Mouse (Mus musculus) forebrain, embryonic 16.5 days (tissue): ENCODE data around the gene Pdzd2. TPM values are rescaled to one million over a fixed set of nuclear protein-coding genes. Genes with fewer than 3 reads are reported as not detected.
A peak's percentile ranks its signal among the peaks of the same experiment; 100 is the strongest.

Experiments used
- ATAC-seq: fragments of 200-750 bp; cut with Nextera tagmentation; 2 replicates; pipeline ENCODE4 v1.8.0; 2017; ENCODE audit warnings: mild to moderate bottlenecking, moderate library complexity
- H3K27ac ChIP-seq: fragments of 300-500 bp; sonication (generic); 2 replicates; pipeline ENCODE4 v1.5.1; 2014; ENCODE audit warnings: low read length, control low read depth
- H3K27me3 ChIP-seq: fragments of 300-500 bp; sonication (generic); replicated peaks from 2 replicates; pipeline ENCODE4 v1.6.1; 2014; ENCODE audit warnings: low read length; ENCODE audit not compliant: control insufficient read depth, insufficient read depth
- H3K36me3 ChIP-seq: fragments of 300-500 bp; sonication (generic); 2 replicates; pipeline ENCODE4 v1.6.1; 2014; ENCODE audit not compliant: control insufficient read depth, insufficient read depth
- H3K4me1 ChIP-seq: fragments of 300-500 bp; sonication (generic); replicated peaks from 2 replicates; pipeline ENCODE4 v1.6.1; 2014; ENCODE audit warnings: low read length; ENCODE audit not compliant: control insufficient read depth, insufficient read depth
- H3K4me2 ChIP-seq: fragments of 300-500 bp; sonication (generic); 2 replicates; pipeline ENCODE4 v1.6.1; 2014; ENCODE audit warnings: mild to moderate bottlenecking, low read length, control low read depth
- H3K4me3 ChIP-seq: fragments of 300-500 bp; sonication (generic); replicated peaks from 2 replicates; pipeline ENCODE4 v1.5.1; 2014; ENCODE audit warnings: mild to moderate bottlenecking, low read length, control low read depth
- H3K9ac ChIP-seq: fragments of 300-500 bp; sonication (generic); replicated peaks from 2 replicates; pipeline ENCODE4 v1.6.1; 2014; ENCODE audit warnings: low read depth, low read length, control low read depth
- H3K9me3 ChIP-seq: fragments of 300-500 bp; sonication (generic); 2 replicates; pipeline ENCODE4 v1.6.1; 2016; ENCODE audit warnings: low read length; ENCODE audit not compliant: control insufficient read depth
- WGBS: fragments of 180-500 bp; shearing (Covaris S2); extraction: QIAGEN DNeasy Blood & Tissue Kit; methylation state at CpG from one replicate; pipeline ENCODE4 v1.1.7; 2014; 5-methylcytosine and 5-hydroxymethylcytosine counted together
- polyA plus RNA-seq: library from polyadenylated mRNA; unstranded; fragments of >200 nt; fragmentation: Nextera tagmentation; extraction: Ambion mirVana; gene quantifications from 2 replicates; pipeline ENCODE4 v1.2.1, GENCODE M21; 2015

Pdzd2 gene
- polyA plus RNA-seq, 1 experiment from 2014 or later = 8.1 TPM

DNA sequence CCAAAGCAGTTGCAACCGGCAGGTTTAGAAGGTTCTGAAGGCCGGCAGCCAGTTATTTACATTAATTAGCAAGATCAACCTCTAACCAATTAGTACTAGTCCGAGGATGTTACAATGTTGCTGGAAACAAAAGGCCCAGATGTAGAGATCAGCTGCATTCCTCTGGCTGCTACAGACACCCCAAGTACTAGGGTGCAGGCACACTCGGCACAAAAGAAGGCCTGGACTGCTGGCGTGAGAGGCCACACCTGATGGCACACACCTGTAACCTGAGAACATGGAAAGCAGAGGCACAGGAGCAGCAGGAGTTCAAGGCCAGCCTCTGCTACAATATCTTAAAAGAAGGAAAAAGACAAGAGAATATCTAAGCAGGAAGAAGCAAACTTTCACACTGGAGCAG, 206.5 kb downstream of the Pdzd2 start:
- 60% methylated on average over 5 of the region's 5 CpGs for WGBS
- no peaks in the 10 kb centered on the region for H3K9me3 ChIP-seq
- H3K27me3 ChIP-seq = no peaks in the 10 kb centered on the region
- no peaks in the 10 kb centered on the region for H3K4me1 ChIP-seq
- H3K4me3 ChIP-seq = no peak overlapping the region
- no peak overlapping the region for H3K9ac ChIP-seq
- no peaks in the 10 kb centered on the region for H3K36me3 ChIP-seq
- H3K4me2 ChIP-seq = no peak overlapping the region
- ATAC-seq = no peak
- H3K27ac ChIP-seq = no peak overlapping the region

GRCm38 (mm10) chr15:12532568-12532967, 207.2 kb downstream of the Pdzd2 start:
- no peak overlapping the region for H3K4me3 ChIP-seq
- no peak overlapping the region for H3K27ac ChIP-seq
- H3K9me3 ChIP-seq = no peaks in the 10 kb centered on the region
- H3K4me2 ChIP-seq = no peak overlapping the region
- H3K36me3 ChIP-seq = no peaks in the 10 kb centered on the region
- H3K9ac ChIP-seq = no peak overlapping the region
- ATAC-seq = no peak
- H3K4me1 ChIP-seq = no peaks in the 10 kb centered on the region
- H3K27me3 ChIP-seq = no peaks in the 10 kb centered on the region
- WGBS = 94% methylated on average over 4 of the region's 4 CpGs

- Histone ChIP-seq H3K4me2 (no peak overlapping the region), H3K36me3 (no peaks in the 10 kb centered on the region), H3K9ac (no peak overlapping the region), H3K4me1 (no peaks in the 10 kb centered on the region; the same call in none of the 2 replicates), H3K9me3 (no peaks in the 10 kb centered on the region), H3K27me3 (no peaks in the 10 kb centered on the region), H3K4me3 (no peak overlapping the region), H3K27ac (no peak overlapping the region)
- 77% methylated on average over 7 of the region's 7 CpGs for WGBS
- ATAC-seq = no peak
Observed at GRCm38 (mm10) chr15:12522810-12523209, 216.9 kb downstream of the Pdzd2 start.

GRCm38 (mm10) chr15:12520292-12520691, 219.4 kb downstream of the Pdzd2 start:
- H3K27me3 ChIP-seq = no peaks in the 10 kb centered on the region
- no peak overlapping the region for H3K9ac ChIP-seq
- H3K4me1 ChIP-seq = peaks cover 3% of the 10 kb centered on the region
- no peak overlapping the region for H3K4me3 ChIP-seq
- no peak overlapping the region for H3K4me2 ChIP-seq
- H3K9me3 ChIP-seq = no peaks in the 10 kb centered on the region
- H3K27ac ChIP-seq = no peak overlapping the region
- peak; percentile 34; the same call in 1 of the 2 replicates for ATAC-seq
- H3K36me3 ChIP-seq = no peaks in the 10 kb centered on the region
- WGBS = 54% methylated on average over 9 of the region's 9 CpGs

DNA sequence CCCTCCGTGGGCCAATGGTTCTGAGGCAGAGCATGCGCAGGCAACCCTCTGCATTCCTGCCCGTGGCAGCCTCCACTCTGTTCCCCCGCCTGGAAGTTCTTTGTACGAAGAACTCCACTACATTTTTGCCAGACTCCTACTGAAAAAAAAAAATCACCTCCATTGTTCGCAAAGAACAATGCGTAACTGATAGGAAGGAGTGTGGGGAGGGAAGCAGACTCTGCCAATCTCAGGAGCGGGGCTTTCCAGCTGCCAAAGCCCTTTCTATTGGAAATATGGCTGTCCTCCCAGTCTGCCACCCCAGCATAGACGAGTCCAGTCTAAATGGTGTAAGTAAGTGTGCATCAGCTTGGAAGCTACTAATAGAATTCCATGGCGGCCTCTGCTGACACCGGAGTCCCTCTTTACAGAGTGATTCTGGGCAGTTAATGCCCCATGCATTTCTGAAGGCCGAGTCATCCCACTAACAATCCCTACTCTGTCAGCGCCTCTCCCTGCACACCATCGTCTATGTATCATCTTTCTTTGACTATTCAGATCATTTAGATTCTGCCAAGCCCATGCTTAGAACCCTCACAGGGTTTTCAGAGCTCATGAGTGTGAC, 221.3 kb downstream of the Pdzd2 start:
- H3K27me3 ChIP-seq = no peaks in the 10 kb centered on the region
- H3K36me3 ChIP-seq = no peaks in the 10 kb centered on the region
- WGBS = 45% methylated on average over 14 of the region's 14 CpGs
- ATAC-seq = peak; percentile 50; the same call in 1 of the 2 replicates
- H3K9me3 ChIP-seq = no peaks in the 10 kb centered on the region
- no peak overlapping the region for H3K9ac ChIP-seq
- H3K4me2 ChIP-seq = no peak overlapping the region
- H3K4me3 ChIP-seq = no peak overlapping the region
- H3K27ac ChIP-seq = no peak overlapping the region; the same call in 1 of the 2 replicates
- H3K4me1 ChIP-seq = peaks cover 4% of the 10 kb centered on the region

DNA sequence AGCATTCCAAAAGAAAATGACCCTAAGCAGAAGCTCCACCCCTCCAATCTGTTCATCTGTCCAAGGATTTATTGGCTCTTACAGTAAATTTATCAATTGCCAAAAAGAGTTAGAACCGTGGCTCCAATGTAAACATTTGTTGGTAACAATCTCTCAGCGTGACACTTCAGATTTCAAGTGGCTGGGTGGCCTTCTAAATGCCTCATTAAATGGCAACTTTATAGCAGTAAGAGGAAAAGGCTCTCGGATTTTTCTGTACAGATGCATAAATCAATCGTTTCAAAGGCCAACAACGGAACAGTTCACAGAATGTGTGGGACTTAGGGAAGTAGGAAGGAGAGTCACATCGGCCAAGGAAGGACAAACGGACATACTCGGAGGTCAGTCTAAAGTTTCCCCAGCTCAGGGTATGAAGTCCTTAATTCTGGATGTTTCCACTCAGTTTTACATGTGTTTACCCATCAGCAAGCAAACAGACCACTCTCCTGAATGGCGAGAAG, 222.4 kb downstream of the Pdzd2 start:
- H3K27me3 ChIP-seq = no peaks in the 10 kb centered on the region
- no peak overlapping the region for H3K4me3 ChIP-seq
- no peaks in the 10 kb centered on the region for H3K36me3 ChIP-seq
- H3K9me3 ChIP-seq = no peaks in the 10 kb centered on the region
- H3K4me1 ChIP-seq = peaks cover 4% of the 10 kb centered on the region
- WGBS = 72% methylated on average over 9 of the region's 9 CpGs
- H3K4me2 ChIP-seq = no peak overlapping the region
- no peak overlapping the region for H3K27ac ChIP-seq
- no peak for ATAC-seq
- no peak overlapping the region for H3K9ac ChIP-seq

DNA sequence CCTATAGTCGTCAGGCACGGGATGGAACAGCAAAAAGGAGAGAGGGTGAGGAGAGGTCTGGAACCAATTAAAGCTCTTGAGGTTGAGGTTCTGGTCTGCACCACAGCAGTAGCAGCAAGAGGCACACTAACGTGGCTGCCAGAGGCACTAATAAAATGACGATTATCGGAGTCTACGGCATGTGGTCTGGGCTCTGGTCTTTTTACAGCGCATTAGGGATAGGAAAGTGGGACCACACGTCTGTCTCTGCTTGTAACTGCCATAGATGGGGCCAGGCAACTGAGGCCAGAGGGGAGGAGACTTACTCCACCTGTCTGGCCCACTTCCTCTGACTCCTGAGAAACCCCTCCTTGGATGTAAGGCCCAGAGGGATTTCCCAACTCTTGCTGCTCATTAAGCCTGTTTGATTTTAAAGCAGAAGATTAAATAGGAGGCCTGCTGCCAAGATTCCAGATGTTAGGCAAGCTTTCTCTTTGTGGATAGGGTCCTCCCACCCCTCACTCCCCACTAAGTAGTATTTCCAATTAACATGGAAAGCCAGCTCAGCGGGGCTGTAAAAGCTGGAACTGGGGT, 224.4 kb downstream of the Pdzd2 start:
- Histone ChIP-seq H3K4me3 (no peak overlapping the region), H3K36me3 (no peaks in the 10 kb centered on the region), H3K27me3 (no peaks in the 10 kb centered on the region), H3K9ac (no peak overlapping the region), H3K4me2 (no peak overlapping the region), H3K4me1 (peaks cover 4% of the 10 kb centered on the region), H3K9me3 (no peaks in the 10 kb centered on the region), H3K27ac (no peak overlapping the region)
- peak; percentile 39; the same call in 1 of the 2 replicates for ATAC-seq
- WGBS = 44% methylated on average over 9 of the region's 9 CpGs

DNA sequence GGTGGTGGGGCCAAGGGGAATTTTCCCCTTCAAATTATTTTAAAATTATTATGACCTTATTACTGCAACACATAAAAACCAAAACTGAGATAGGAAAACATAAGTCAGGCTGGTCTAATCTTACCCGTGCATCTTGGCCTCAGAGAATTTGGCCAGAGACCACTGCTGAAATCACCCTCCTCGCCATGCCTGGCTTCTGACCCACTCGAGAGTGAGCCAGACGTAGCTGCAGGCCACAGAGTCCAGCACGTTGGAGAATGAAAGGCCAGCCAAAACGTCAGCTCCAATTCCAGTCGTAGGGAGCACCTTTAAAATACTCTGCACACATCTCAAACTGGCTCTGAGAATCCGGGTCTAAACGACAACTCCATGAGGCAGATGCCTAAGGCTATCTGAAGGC, 226.2 kb downstream of the Pdzd2 start:
- Histone ChIP-seq H3K4me1 (peaks cover 4% of the 10 kb centered on the region; the same call in 1 of the 2 replicates), H3K4me3 (no peak overlapping the region), H3K9me3 (no peaks in the 10 kb centered on the region), H3K9ac (no peak overlapping the region), H3K4me2 (no peak overlapping the region), H3K36me3 (no peaks in the 10 kb centered on the region), H3K27me3 (no peaks in the 10 kb centered on the region), H3K27ac (no peak overlapping the region)
- 79% methylated on average over 9 of the region's 9 CpGs for WGBS
- no peak for ATAC-seq

DNA sequence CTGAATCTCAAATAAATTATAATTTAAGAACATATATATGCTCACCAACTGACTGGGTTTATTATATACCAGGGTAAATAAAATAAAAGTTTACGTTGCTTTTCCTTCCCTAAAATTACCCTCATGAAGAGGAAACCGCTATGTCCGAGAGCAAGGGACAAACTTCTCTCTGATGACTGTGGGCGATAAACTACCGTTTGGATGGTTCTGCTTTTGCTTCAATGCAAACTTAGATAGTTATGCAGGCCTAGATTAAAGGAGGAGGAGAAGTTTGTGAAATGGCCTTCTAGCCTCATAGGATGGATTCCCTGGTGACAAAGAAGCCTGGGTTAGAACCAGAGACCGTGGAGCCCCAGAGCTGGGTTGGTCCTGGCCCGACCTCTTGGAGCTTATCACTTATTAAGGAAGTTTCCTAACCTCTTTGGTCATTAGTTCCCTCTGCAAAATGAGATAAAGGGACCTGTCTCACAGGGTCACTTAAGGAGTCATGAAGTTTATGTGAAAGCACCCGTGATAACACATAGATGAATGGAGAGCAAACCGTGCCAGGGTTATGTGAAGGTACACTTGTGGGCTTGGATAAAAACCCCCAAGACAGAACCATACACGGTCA, 230.9 kb downstream of the Pdzd2 start:
- H3K4me1 ChIP-seq = peaks cover 3% of the 10 kb centered on the region
- H3K4me2 ChIP-seq = no peak overlapping the region
- no peaks in the 10 kb centered on the region for H3K27me3 ChIP-seq
- no peaks in the 10 kb centered on the region for H3K36me3 ChIP-seq
- WGBS = 91% methylated on average over 10 of the region's 10 CpGs
- no peak for ATAC-seq
- no peak overlapping the region for H3K9ac ChIP-seq
- no peak overlapping the region for H3K27ac ChIP-seq
- H3K9me3 ChIP-seq = no peaks in the 10 kb centered on the region
- no peak overlapping the region for H3K4me3 ChIP-seq
